Mouse (Mus musculus): ENCODE results near the gene Atp5d. TPM values are rescaled to one million over a fixed set of nuclear protein-coding genes. Genes with fewer than 3 reads are reported as not detected.

The Atp5d gene
- 2,828 and 3,041 TPM in 2 replicates for polyA plus RNA-seq (2012; rRNA removed)

DNA sequence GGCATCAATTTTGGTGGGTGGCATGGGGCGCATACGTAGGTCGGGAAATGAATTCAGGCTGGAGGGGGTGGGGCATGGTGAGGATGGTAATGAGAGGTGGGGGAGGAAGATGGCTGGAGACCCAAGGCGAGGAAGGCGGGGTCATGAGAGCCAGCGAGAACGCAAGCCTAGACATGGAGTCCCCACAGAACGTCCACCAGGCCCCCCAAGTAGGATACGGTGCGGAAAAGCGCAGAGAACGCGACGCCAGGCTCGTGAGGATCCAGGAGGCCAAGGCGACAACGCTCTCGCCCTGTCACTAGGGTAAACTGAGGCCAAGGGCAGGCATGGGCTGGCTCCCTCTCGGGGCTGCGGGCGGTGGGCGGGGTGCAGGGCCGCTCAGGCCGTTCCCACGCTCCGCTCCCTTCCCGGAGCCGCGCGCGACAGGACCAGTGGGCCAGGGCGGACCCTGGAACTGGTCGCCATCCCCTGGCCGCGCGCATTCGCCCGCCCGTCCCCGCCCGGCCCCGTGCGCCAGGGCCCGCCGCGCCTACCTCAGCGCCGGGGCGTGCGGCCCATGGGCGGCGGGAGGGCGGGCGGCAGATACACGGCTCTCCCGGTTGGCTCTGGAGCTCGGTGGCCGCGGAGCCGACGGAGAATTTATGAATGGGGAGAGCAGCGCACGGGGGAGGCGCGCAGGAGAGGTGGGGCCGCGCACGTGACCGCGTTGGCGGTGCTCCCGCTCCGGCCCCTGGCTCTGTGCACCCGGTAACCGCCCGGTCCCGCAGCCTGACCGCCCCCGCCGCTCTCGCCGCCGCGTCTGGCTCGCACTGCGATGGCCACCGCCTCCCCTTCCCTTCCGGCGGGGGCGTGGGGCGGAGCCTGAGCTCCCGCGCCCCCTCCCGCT, at the start of gene Atp5d:
Gene Atp5d, plus strand, starts transcription at position 80 of the 886 bp plus-strand sequence.

DNA sequence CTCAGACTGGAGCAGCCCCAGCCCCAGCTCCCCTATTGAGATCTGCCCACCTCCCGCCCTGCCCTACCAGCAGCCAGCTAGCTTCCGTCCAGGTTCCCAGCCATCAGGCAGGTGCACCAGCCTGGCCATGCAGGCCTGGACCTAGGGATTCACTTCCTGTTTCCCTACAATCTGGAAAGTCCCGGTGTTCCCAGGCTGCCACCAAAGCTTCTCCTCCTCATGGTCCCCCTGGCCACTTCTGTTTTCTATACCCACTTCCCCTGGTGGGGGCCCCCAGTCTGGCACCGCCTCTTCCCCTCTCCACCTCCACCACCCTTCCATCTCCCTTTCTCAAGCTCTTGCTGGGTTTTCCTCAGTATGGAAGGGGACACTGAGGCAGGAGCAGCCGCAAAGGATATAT, 33.0 kb upstream of the Atp5d start, which contains the start of gene Sbno2:
Gene Sbno2, minus strand, starts transcription at position 112 of the 400 bp plus-strand sequence.

DNA sequence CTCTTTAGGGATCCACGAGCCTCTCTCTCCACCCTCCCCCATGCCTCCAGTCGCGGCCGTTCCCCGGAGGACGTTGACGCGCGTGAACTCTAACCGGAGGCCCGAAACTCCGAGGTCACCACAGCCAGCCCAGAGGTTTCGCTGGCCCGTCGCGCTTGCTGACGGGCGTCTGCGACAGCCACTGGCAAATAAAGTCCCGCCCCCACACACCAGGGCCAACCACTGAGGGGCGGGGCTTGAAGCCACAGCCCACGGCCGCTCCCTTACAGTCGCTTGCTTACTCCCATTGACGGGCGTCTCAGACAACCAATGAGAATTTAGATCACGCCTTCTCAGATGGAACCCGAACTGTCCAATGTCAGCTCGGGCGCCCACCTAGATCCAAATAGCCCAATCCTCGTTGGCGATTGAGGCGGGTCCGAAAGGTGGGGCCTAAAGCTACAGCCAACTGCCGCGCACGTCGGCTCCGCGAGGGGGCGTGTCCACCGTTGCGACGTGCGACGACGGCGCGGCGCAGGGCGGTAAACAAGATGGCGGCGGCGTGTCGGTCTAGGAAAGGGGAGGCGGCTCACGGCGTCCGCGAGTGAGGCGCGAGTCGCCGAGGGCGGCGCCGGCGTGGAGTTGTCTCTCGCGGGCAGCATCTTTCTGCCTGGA, 23.0 kb upstream of the Atp5d start, which contains the start of gene Stk11:
Gene Stk11, plus strand, starts transcription at position 514 of the 654 bp plus-strand sequence.

DNA sequence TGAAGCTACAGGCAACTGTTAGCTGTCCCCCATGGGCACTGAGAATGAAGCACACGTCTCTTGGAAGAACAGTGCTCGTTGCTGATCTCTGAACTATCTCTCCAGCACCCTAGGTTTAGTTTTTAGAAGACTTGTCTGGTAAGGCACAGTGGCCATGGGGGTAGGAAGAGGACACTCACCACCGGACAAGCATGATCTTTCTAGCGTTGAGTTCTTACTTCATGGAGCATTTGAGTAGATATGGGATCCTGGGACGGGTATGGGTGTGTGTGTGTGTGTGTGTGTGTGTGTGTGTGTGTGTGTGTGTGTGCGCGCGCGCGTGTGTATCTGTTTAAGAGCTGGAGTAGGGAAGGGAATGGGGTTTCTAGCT, 2.2 kb downstream of the Atp5d start, which contains the start of gene Cbarp:
Gene Cbarp, minus strand, starts transcription at position 170 of the 370 bp plus-strand sequence.

DNA sequence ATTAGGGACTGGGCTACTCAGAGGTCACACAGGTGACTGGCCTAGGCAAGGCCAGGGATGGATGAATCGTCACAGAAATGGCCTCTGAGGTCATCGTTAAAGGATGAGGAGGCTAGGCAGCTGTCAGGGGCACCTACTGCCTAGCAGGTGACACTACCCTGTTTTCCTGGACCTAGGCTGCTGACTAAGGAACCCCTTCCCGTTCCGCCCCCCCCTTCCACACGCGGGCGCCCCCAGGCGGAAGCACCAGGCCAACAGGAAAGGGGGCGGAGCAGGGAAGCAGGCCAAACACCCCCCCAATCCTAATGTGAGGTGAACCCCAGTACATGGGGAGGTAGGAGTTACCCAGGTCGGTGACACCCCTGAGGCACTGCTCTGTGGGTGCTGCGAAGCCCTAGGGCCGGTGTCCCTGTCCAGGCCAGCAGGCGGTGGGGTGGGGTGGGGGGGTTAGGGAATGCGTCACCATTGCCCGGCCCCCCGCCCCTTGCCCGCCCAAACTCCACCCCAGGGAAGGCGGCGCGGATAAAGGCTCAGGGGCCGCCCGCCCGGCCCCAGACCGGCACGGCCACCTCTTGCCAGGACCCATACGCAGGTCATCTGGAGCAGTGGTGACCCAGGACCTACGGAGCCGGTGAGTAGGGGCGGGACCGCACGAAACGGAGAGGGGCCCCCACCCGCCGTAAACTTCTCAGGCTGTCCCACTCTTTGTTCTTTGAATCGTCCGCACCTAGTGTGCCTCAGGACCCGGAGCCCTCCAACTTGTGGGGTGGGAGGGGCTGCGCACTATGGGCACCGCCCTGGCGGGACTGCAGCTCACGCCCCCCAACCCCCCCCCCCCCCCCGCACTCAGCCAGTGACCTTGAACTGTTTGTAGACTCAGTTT, 9.5 kb downstream of the Atp5d start, which contains the start of gene Midn:
Gene Midn, plus strand, starts transcription at position 554 of the 883 bp plus-strand sequence.

DNA sequence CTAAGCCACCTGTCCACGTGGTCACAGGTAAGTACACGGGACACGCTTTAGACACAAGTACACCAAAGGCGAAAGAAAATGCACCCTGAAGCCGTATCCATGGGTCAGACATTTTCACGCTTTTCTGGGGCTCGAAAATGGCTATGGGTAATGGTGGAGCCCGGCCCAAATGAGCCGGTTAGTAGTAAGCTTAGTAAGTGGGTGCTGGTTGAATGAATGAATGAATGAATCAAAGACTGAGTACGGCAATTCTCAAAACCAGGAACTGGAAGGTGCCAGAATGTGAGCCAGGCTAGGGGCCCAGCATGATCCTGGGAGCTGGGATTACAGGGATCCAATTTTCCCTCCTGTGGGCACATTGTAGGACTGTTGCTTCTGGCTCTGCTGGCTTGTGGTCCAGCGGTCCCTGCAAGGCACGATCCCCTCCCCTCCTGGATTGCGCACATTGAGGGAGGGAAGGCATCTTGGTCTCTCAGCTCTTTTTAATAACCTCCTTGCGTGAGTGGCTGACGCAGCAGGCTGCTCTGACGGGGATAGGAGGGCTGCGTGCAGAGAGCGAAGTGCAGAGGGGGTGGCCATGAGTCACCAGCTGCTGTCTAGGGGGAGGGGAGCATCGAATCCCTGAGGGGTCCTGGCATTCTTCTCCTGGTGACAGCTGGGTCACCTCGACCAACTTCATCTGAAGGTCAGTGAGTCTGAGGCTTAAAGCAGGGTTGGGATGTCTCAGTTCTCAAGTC, 27.1 kb downstream of the Atp5d start, which contains the start of gene Cirbp:
Gene Cirbp, plus strand, starts transcription at position 594 of the 737 bp plus-strand sequence.

DNA sequence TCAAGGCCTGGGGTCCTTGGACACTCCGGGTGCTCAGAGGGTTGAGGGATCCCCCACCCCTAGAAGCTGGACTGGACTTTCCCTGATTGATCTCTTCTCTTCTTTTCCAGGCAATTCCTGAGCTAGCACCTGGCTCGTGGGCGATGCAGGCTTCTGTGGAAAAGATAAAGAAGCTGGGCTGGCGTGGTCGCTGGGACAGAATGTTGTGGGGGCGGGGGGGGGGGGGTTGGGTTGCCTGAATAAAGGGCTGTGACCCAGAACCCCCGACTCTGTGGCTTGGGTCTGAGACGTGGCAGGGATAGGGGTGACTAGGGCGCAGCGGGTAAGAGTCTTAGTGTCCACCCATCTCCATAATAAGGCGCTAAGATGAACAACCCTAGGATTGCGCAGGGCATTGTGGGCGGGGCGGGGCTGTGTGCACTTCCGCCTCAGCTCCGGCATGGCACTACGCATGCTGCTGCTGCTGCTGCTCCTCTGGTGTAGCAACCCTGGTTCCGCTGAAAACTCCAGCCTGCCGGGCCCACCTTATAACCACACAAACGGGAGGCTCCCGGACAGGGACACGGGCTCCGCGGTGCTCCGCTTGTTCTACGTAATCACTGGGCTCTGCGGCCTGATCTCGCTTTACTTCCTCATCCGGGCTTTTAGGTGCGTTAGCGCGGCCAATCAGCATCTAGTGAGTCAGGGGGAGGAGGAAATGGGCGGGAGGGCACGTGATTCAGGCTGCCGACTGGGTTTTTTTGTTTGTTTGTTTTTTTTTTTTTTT, 34.3 kb downstream of the Atp5d start, which contains the start of gene 1600002K03Rik:
Gene 1600002K03Rik, plus strand, starts transcription at position 418 of the 766 bp plus-strand sequence.

DNA sequence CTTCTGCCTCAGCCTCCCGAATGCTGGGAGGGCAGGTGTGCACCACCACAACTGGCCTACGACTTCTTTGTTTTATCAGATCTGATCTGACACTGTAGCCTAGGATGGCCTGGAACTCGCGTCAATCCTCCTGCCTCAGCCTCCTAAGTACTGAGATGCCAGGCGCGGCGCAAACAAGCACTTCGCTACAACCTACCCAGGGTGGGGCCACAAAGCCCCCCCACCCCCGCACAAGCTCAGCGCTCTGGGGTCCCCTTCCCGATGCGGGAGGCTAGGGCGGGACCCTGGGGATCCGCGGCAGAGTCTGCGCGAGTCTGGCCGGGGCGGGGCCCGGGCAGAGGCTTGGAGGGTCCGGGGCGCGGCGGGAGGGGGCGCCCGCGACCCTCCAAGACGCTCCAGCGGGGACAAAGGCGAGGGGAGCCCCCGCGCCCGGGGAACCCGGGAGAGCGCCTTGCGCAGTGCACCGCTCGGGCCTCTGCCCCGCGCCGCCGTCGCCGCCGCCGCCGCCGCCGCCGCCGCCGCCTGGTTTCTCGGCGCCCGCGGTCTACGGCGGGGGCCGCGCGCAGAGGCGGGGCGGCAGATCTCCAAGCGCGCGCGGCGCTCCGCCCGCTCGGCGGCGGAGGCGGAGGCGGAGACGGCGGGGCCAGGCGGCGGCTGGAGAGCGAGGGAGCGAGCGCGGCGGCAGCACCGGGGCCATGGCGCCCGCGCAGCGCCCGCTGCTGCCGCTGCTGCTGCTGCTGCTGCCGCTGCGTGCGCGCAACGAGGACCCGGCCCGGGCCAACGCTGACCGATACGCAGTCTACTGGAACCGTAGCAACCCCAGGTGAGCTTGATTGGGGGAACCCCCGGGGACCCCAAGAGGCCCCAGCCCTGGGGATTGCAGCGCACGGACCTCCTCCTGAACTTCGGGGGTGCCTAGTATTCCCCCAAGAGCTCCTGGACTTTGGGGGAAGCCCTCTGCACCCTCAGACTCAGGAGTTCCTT, 40.9 kb downstream of the Atp5d start, which contains the start of gene Efna2:
Gene Efna2, plus strand, starts transcription at position 415 of the 984 bp plus-strand sequence.

Other genes starting within 250 kb of the Atp5d start
- 295 and 596 TPM in 2 replicates for gene Cfd, start 247.8 kb upstream of the Atp5d start, polyA plus RNA-seq (2012; rRNA removed)
- 82.9 and 84.0 TPM in 2 replicates for gene Med16, start 229.7 kb upstream of the Atp5d start, polyA plus RNA-seq (2012; rRNA removed)
- not detected in 2 replicates for gene Gm26602, start 227.8 kb upstream of the Atp5d start, polyA plus RNA-seq (2012; rRNA removed)
- 9.5 and 12.7 TPM in 2 replicates for gene Kiss1r, start 221.7 kb upstream of the Atp5d start, polyA plus RNA-seq (2012; rRNA removed)
- gene R3hdm4, start 217.4 kb upstream of the Atp5d start, polyA plus RNA-seq (2012; rRNA removed): 358 and 384 TPM in 2 replicates
- gene Arid3a, start 211.6 kb upstream of the Atp5d start, polyA plus RNA-seq (2012; rRNA removed): 7.1 and 9.2 TPM in 2 replicates
- gene Wdr18, start 178.5 kb upstream of the Atp5d start, polyA plus RNA-seq (2012; rRNA removed): 43.3 and 45.7 TPM in 2 replicates
- gene Grin3b, start 167.9 kb upstream of the Atp5d start, polyA plus RNA-seq (2012; rRNA removed): not detected in 2 replicates
- 384 and 485 TPM in 2 replicates for gene Tmem259, start 154.3 kb upstream of the Atp5d start, polyA plus RNA-seq (2012; rRNA removed)
- gene Cnn2, start 150.0 kb upstream of the Atp5d start, polyA plus RNA-seq (2012; rRNA removed): 79.8 and 98.8 TPM in 2 replicates
- gene Abca7, start 142.1 kb upstream of the Atp5d start, polyA plus RNA-seq (2012; rRNA removed): 40.3 and 43.6 TPM in 2 replicates
- 24.6 and 25.0 TPM in 2 replicates for gene Arhgap45, start 122.0 kb upstream of the Atp5d start, polyA plus RNA-seq (2012; rRNA removed)
- 179 and 185 TPM in 2 replicates for gene Polr2e, start 98.8 kb upstream of the Atp5d start, polyA plus RNA-seq (2012; rRNA removed)
- 332 and 514 TPM in 2 replicates for gene Gpx4, start 91.5 kb upstream of the Atp5d start, polyA plus RNA-seq (2012; rRNA removed)
- 82.3 and 100 TPM in 2 replicates for gene Sbno2, start 33.1 kb upstream of the Atp5d start, polyA plus RNA-seq (2012; rRNA removed)
- 125 and 133 TPM in 2 replicates for gene Stk11, start 22.8 kb upstream of the Atp5d start, polyA plus RNA-seq (2012; rRNA removed)
- gene Cbarp, start 2.2 kb downstream of the Atp5d start, polyA plus RNA-seq (2012; rRNA removed): 14.1 and 17.1 TPM in 2 replicates
- gene Midn, start 9.6 kb downstream of the Atp5d start, polyA plus RNA-seq (2012; rRNA removed): 174 and 187 TPM in 2 replicates
- gene Cirbp, start 27.4 kb downstream of the Atp5d start, polyA plus RNA-seq (2012; rRNA removed): 98.7 and 100 TPM in 2 replicates
- gene 1600002K03Rik, start 34.3 kb downstream of the Atp5d start, polyA plus RNA-seq (2012; rRNA removed): 18.0 and 23.5 TPM in 2 replicates
- gene Efna2, start 40.9 kb downstream of the Atp5d start, polyA plus RNA-seq (2012; rRNA removed): 3.4 and 3.6 TPM in 2 replicates
- gene Mum1, start 87.8 kb downstream of the Atp5d start, polyA plus RNA-seq (2012; rRNA removed): 25.4 and 27.3 TPM in 2 replicates
- 917 and 1,055 TPM in 2 replicates for gene Ndufs7, start 110.5 kb downstream of the Atp5d start, polyA plus RNA-seq (2012; rRNA removed)
- gene Gamt, start 122.4 kb downstream of the Atp5d start, polyA plus RNA-seq (2012; rRNA removed): 12.4 and 22.1 TPM in 2 replicates
- 79.6 and 86.9 TPM in 2 replicates for gene Dazap1, start 122.9 kb downstream of the Atp5d start, polyA plus RNA-seq (2012; rRNA removed)
- 1,702 and 2,447 TPM in 2 replicates for gene Rps15, start 153.8 kb downstream of the Atp5d start, polyA plus RNA-seq (2012; rRNA removed)
- 1.8 and 2.0 TPM in 2 replicates for gene Apc2, start 157.3 kb downstream of the Atp5d start, polyA plus RNA-seq (2012; rRNA removed)
- gene 2310011J03Rik, start 181.9 kb downstream of the Atp5d start, polyA plus RNA-seq (2012; rRNA removed): 55.6 and 67.7 TPM in 2 replicates
- gene Pcsk4, start 190.9 kb downstream of the Atp5d start, polyA plus RNA-seq (2012; rRNA removed): 20.6 and 24.0 TPM in 2 replicates
- gene Reep6, start 191.3 kb downstream of the Atp5d start, polyA plus RNA-seq (2012; rRNA removed): 27.3 and 36.0 TPM in 2 replicates
- 27.8 and 29.2 TPM in 2 replicates for gene Adamtsl5, start 209.8 kb downstream of the Atp5d start, polyA plus RNA-seq (2012; rRNA removed)
- 0.38 and 0.71 TPM in 2 replicates for gene Plk5, start 217.8 kb downstream of the Atp5d start, polyA plus RNA-seq (2012; rRNA removed)
- gene Mex3d, start 249.0 kb downstream of the Atp5d start, polyA plus RNA-seq (2012; rRNA removed): 23.9 and 24.3 TPM in 2 replicates

All from colon, adult 2 months (tissue).